Mouse (Mus musculus) kidney, adult 9 months (tissue): ENCODE measurements at regions not wholly inside any gene's neighbourhood (a gene's known extent, or its start where the extent isn't known, plus 50 kb on each side); places are given as distances from the start of the nearest gene placed in this dataset.

Source experiments
- DNase-seq: peaks from one replicate; pipeline ENCODE4 v3.0.0; 2022

GRCm38 (mm10) chr9:11729732-11730131 lies 825.2 kb upstream of the Cntn5 start:
- no peak for DNase-seq

GRCm38 (mm10) chr9:11721811-11722210 lies 817.2 kb upstream of the Cntn5 start:
- no peak for DNase-seq

GRCm38 (mm10) chr9:11704647-11705046 lies 800.1 kb upstream of the Cntn5 start:
- DNase-seq: no peak

- DNase-seq: no peak
These were observed 798.6 kb upstream of the Cntn5 start for GRCm38 (mm10) chr9:11703150-11703549.

GRCm38 (mm10) chr9:11693505-11693904 lies 788.9 kb upstream of the Cntn5 start:
- DNase-seq: no peak

GRCm38 (mm10) chr9:11687101-11687500 lies 782.5 kb upstream of the Cntn5 start:
- no peak for DNase-seq

- DNase-seq: no peak
These were observed 767.4 kb upstream of the Cntn5 start for GRCm38 (mm10) chr9:11671939-11672338.

GRCm38 (mm10) chr9:11671243-11671642 lies 766.7 kb upstream of the Cntn5 start:
- no peak for DNase-seq

- DNase-seq: no peak
These were observed 724.9 kb upstream of the Cntn5 start for GRCm38 (mm10) chr9:11629461-11629860.

GRCm38 (mm10) chr9:11604381-11604780 lies 699.8 kb upstream of the Cntn5 start:
- peak; percentile 6 for DNase-seq

GRCm38 (mm10) chr9:11603884-11604283 lies 699.3 kb upstream of the Cntn5 start:
- peak; percentile 47 for DNase-seq

- DNase-seq: no peak
These were observed 698.3 kb upstream of the Cntn5 start for GRCm38 (mm10) chr9:11602857-11603256.

GRCm38 (mm10) chr9:11579011-11579410 lies 674.4 kb upstream of the Cntn5 start:
- DNase-seq: no peak

GRCm38 (mm10) chr9:11562885-11563284 lies 658.3 kb upstream of the Cntn5 start:
- DNase-seq: no peak

- no peak for DNase-seq
These were observed 654.8 kb upstream of the Cntn5 start for GRCm38 (mm10) chr9:11559384-11559783.

GRCm38 (mm10) chr9:11513806-11514496 lies 609.4 kb upstream of the Cntn5 start:
- DNase-seq: no peak
